Comparison of ENCODE assay signal across 14 mouse cellular contexts in genomic region chr13:29603597-29603996, GRCm38 (mm10).
DNase-seq lines count a peak whose midpoint lies in the region; ATAC-seq and TF ChIP-seq lines count a peak whose summit lies in the region.
"Had no signal": no experiment of that assay in that cellular context is flagged by ENCODE, and none has a peak within 500 bp of the region (broad histone marks: within the 10 kb centered on the region; RNA-seq: fewer than 3 reads in every experiment).

No protein-coding gene starts in this region.

- H3K4me2 ChIP-seq in hindbrain, embryonic 16.5 days (ENCODE audit: low read length) = no peak overlapping the region
- no peak overlapping the region for H3K4me2 ChIP-seq in embryonic facial prominence, embryonic 11.5 days (ENCODE audit: low read depth, low read length)
- H3K4me2 ChIP-seq in forebrain, embryonic 16.5 days (ENCODE audit: low read length) = no peak overlapping the region
- H3K4me2 ChIP-seq in limb, embryonic 15.5 days = no peak overlapping the region
- no peak overlapping the region for H3K4me2 ChIP-seq in intestine, postnatal 0 days (replicated peaks; ENCODE audit: low read depth)
- H3K4me2 ChIP-seq: heart, embryonic 13.5 days; hindbrain, embryonic 15.5 days; kidney, embryonic 15.5 days; stomach, embryonic 15.5 days had no signal

- DNase-seq in hindbrain, embryonic 10.5 days (ENCODE audit: low spot score) = no peak
- peak; percentile 59 for DNase-seq in embryonic facial prominence, embryonic 11.5 days (ENCODE audit: low spot score)
- no peak for DNase-seq in adrenal gland, postnatal 36 days
- DNase-seq in urinary bladder, adult 2 months (ENCODE audit: low spot score) = no peak

- no peaks in the 10 kb centered on the region for H3K9me3 ChIP-seq in hindbrain, embryonic 10.5 days
- no peaks in the 10 kb centered on the region for H3K9me3 ChIP-seq in hindbrain, embryonic 16.5 days (ENCODE audit: control insufficient read depth, low read length)
- no peaks in the 10 kb centered on the region for H3K9me3 ChIP-seq in embryonic facial prominence, embryonic 11.5 days (replicated peaks; ENCODE audit: control insufficient read depth, low read length)
- H3K9me3 ChIP-seq in forebrain, embryonic 16.5 days (ENCODE audit: control insufficient read depth, low read length) = no peaks in the 10 kb centered on the region
- H3K9me3 ChIP-seq in limb, embryonic 15.5 days = no peaks in the 10 kb centered on the region
- no peaks in the 10 kb centered on the region for H3K9me3 ChIP-seq in intestine, postnatal 0 days (ENCODE audit: control insufficient read depth)
- H3K9me3 ChIP-seq: heart, embryonic 13.5 days; hindbrain, embryonic 15.5 days; kidney, embryonic 15.5 days; stomach, embryonic 15.5 days had no signal

- no peak overlapping the region for H3K4me3 ChIP-seq in hindbrain, embryonic 10.5 days
- no peak overlapping the region for H3K4me3 ChIP-seq in hindbrain, embryonic 16.5 days (ENCODE audit: low read length)
- H3K4me3 ChIP-seq in embryonic facial prominence, embryonic 11.5 days (ENCODE audit: low read depth, low read length) = no peak overlapping the region
- H3K4me3 ChIP-seq in forebrain, embryonic 16.5 days (replicated peaks; ENCODE audit: low read length) = no peak overlapping the region
- H3K4me3 ChIP-seq in limb, embryonic 15.5 days = no peak overlapping the region
- H3K4me3 ChIP-seq in intestine, postnatal 0 days (ENCODE audit: low read depth, low read length) = no peak overlapping the region
- H3K4me3 ChIP-seq: heart, embryonic 13.5 days; hindbrain, embryonic 15.5 days; kidney, embryonic 15.5 days; myocyte; stomach, embryonic 15.5 days had no signal

- peaks cover under 1% of the 10 kb centered on the region for H3K4me1 ChIP-seq in hindbrain, embryonic 10.5 days (replicated peaks)
- H3K4me1 ChIP-seq in hindbrain, embryonic 16.5 days (ENCODE audit: control insufficient read depth, insufficient read depth, low read depth, low read length) = no peaks in the 10 kb centered on the region
- H3K4me1 ChIP-seq in embryonic facial prominence, embryonic 11.5 days (ENCODE audit: control insufficient read depth, insufficient read depth, low read length) = no peaks in the 10 kb centered on the region
- H3K4me1 ChIP-seq in forebrain, embryonic 16.5 days (replicated peaks; ENCODE audit: control insufficient read depth, insufficient read depth, low read length) = peaks cover 9% of the 10 kb centered on the region
- peaks cover 9% of the 10 kb centered on the region; the same call in 1 of the 2 replicates for H3K4me1 ChIP-seq in limb, embryonic 15.5 days
- H3K4me1 ChIP-seq in intestine, postnatal 0 days (replicated peaks; ENCODE audit: control insufficient read depth, insufficient read depth, low read length) = no peaks in the 10 kb centered on the region
- H3K4me1 ChIP-seq: hindbrain, embryonic 15.5 days; stomach, embryonic 15.5 days had no signal

- H3K9ac ChIP-seq in hindbrain, embryonic 16.5 days (ENCODE audit: low read depth, low read length) = no peak overlapping the region
- no peak overlapping the region for H3K9ac ChIP-seq in embryonic facial prominence, embryonic 11.5 days (replicated peaks; ENCODE audit: low read length)
- no peak overlapping the region for H3K9ac ChIP-seq in forebrain, embryonic 16.5 days (replicated peaks; ENCODE audit: low read depth, low read length)
- H3K9ac ChIP-seq in limb, embryonic 15.5 days = no peak overlapping the region
- H3K9ac ChIP-seq in intestine, postnatal 0 days (ENCODE audit: low read depth, low read length) = no peak overlapping the region
- H3K9ac ChIP-seq: heart, embryonic 13.5 days; hindbrain, embryonic 15.5 days; kidney, embryonic 15.5 days; stomach, embryonic 15.5 days had no signal

- ATAC-seq in hindbrain, embryonic 16.5 days = no peak
- no peak for ATAC-seq in embryonic facial prominence, embryonic 11.5 days (replicated peaks; ENCODE audit: insufficient number of reproducible peaks, low FRiP score, low TSS enrichment, low read depth)
- ATAC-seq in forebrain, embryonic 16.5 days = no peak
- ATAC-seq in limb, embryonic 15.5 days (ENCODE audit: insufficient number of reproducible peaks, low FRiP score, low TSS enrichment, low read depth) = no peak
- ATAC-seq in intestine, postnatal 0 days = no peak

- WGBS in hindbrain, embryonic 10.5 days = 66% methylated on average over 6 of the region's 6 CpGs
- WGBS in hindbrain, embryonic 16.5 days = 55% methylated on average over 6 of the region's 6 CpGs
- WGBS in embryonic facial prominence, embryonic 11.5 days = 24% methylated on average over 6 of the region's 6 CpGs
- WGBS in forebrain, embryonic 16.5 days = 52% methylated on average over 6 of the region's 6 CpGs
- 31% methylated on average over 6 of the region's 6 CpGs for WGBS in limb, embryonic 15.5 days
- WGBS in intestine, postnatal 0 days = 84% methylated on average over 6 of the region's 6 CpGs

- TF ChIP-seq CTCF in intestine, postnatal 0 days (IDR thresholded peaks at IDR 0.05; ENCODE audit: low read depth) = no peak

- no peaks in the 10 kb centered on the region for H3K36me3 ChIP-seq in hindbrain, embryonic 10.5 days
- no peaks in the 10 kb centered on the region for H3K36me3 ChIP-seq in hindbrain, embryonic 16.5 days (ENCODE audit: control insufficient read depth, insufficient read depth, low read length)
- H3K36me3 ChIP-seq in embryonic facial prominence, embryonic 11.5 days (replicated peaks; ENCODE audit: control insufficient read depth, insufficient read depth, low read depth, low read length) = no peaks in the 10 kb centered on the region
- no peaks in the 10 kb centered on the region for H3K36me3 ChIP-seq in forebrain, embryonic 16.5 days (ENCODE audit: control insufficient read depth, insufficient read depth)
- H3K36me3 ChIP-seq in limb, embryonic 15.5 days = no peaks in the 10 kb centered on the region
- H3K36me3 ChIP-seq in intestine, postnatal 0 days (ENCODE audit: control insufficient read depth, insufficient read depth) = no peaks in the 10 kb centered on the region
- H3K36me3 ChIP-seq: heart, embryonic 13.5 days; hindbrain, embryonic 15.5 days; kidney, embryonic 15.5 days; stomach, embryonic 15.5 days had no signal

- H3K27me3 ChIP-seq in hindbrain, embryonic 10.5 days (ENCODE audit: insufficient read depth, poor library complexity, severe bottlenecking) = no peaks in the 10 kb centered on the region
- no peaks in the 10 kb centered on the region for H3K27me3 ChIP-seq in hindbrain, embryonic 16.5 days (replicated peaks; ENCODE audit: control insufficient read depth, insufficient read depth, low read length)
- no peaks in the 10 kb centered on the region for H3K27me3 ChIP-seq in embryonic facial prominence, embryonic 11.5 days (ENCODE audit: control insufficient read depth, insufficient read depth, low read length)
- H3K27me3 ChIP-seq in forebrain, embryonic 16.5 days (replicated peaks; ENCODE audit: control insufficient read depth, insufficient read depth, low read length) = no peaks in the 10 kb centered on the region
- H3K27me3 ChIP-seq in limb, embryonic 15.5 days = no peaks in the 10 kb centered on the region
- no peaks in the 10 kb centered on the region for H3K27me3 ChIP-seq in intestine, postnatal 0 days (replicated peaks; ENCODE audit: control insufficient read depth, insufficient read depth, low read length)
- H3K27me3 ChIP-seq: heart, embryonic 13.5 days; hindbrain, embryonic 15.5 days; kidney, embryonic 15.5 days; stomach, embryonic 15.5 days had no signal

- peak overlapping the region; percentile 53; the same call in 1 of the 2 replicates for H3K27ac ChIP-seq in hindbrain, embryonic 10.5 days
- H3K27ac ChIP-seq in hindbrain, embryonic 16.5 days (ENCODE audit: low read depth, low read length) = no peak overlapping the region
- no peak overlapping the region for H3K27ac ChIP-seq in embryonic facial prominence, embryonic 11.5 days (replicated peaks; ENCODE audit: low read depth, low read length)
- peak overlapping the region; percentile 67 for H3K27ac ChIP-seq in forebrain, embryonic 16.5 days (ENCODE audit: low read length)
- H3K27ac ChIP-seq in limb, embryonic 15.5 days = peak overlapping the region; percentile 63
- H3K27ac ChIP-seq in intestine, postnatal 0 days (ENCODE audit: low read depth, low read length) = no peak overlapping the region
- H3K27ac ChIP-seq: heart, embryonic 13.5 days; kidney, embryonic 15.5 days; macrophage; stomach, embryonic 15.5 days had no signal

Comparison
In these comparisons a context has a peak if more than half of its experiments do, and no peak if none do; other contexts are left out.
1. H3K27ac ChIP-seq: peak in hindbrain, embryonic 10.5 days (single experiment), forebrain, embryonic 16.5 days (single experiment) and limb, embryonic 15.5 days (single experiment); none in hindbrain, embryonic 16.5 days (single experiment), embryonic facial prominence, embryonic 11.5 days (single experiment) and intestine, postnatal 0 days (single experiment).